Mouse (Mus musculus) kidney, postnatal 36 days (tissue): Measurements from ENCODE around the gene Camsap3.

Source experiments
- DNase-seq, 2 experiments: peaks; one replicate each; pipeline ENCODE4 v3.0.0; 2021 to 2022; ENCODE audit warnings: mixed read lengths in 2 of 2

Gene Camsap3

DNA sequence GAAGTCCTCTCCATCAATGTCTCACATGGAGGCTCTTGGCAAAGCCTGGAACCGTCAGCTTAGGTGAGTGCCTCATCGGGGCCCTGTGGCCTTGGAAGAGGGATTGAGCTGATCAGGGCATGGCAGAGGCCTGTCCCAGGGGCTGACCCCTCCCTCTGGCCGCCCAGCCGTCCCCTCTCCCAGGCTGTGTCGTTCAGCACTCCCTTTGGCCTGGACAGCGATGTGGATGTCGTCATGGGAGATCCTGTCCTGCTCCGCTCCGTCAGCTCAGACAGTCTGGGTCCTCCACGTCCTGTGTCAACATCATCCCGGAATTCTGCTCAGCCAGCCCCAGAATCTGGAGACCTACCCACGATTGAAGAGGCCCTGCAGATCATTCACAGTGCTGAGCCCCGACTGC lies 16.3 kb downstream of the Camsap3 start:
- no peak for DNase-seq

DNA sequence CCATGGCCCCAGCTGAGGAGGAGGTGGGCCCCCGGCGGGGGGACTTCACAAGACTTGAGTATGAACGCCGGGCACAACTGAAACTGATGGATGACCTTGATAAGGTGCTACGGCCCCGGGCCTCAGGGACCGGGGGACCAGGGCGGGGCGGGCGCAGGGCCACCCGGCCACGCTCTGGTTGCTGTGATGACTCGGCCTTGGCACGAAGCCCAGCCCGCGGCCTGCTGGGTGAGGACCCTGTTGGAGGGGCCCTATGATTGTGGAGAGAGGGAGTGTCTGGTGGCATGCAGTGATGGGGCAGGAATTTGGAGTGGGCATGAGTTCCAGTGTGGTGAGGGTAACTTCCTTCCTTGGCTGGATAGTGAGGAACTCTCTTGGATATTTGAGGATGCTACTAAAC lies 19.5 kb downstream of the Camsap3 start:
- peak in 1 of 2 experiments; percentile 61 for DNase-seq

DNA sequence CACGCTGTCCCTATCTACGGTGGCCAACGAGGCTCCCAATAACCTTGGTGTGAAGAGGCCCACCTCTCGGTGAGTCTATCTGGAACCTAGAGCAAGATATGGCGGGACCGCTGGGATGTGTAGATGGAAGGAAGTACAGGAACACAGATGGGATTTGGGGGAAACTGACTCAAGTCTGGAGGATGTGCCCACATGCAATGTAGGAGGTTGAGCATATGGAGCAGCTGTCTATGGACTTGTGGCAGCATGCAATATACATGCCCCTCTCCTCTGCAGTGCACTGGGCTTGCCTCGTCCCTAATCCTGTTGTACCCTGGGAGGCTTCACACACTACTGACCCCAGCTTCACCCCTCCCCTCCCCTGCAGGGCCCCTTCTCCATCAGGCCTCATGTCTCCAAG lies 20.7 kb downstream of the Camsap3 start:
- no peak for DNase-seq

DNA sequence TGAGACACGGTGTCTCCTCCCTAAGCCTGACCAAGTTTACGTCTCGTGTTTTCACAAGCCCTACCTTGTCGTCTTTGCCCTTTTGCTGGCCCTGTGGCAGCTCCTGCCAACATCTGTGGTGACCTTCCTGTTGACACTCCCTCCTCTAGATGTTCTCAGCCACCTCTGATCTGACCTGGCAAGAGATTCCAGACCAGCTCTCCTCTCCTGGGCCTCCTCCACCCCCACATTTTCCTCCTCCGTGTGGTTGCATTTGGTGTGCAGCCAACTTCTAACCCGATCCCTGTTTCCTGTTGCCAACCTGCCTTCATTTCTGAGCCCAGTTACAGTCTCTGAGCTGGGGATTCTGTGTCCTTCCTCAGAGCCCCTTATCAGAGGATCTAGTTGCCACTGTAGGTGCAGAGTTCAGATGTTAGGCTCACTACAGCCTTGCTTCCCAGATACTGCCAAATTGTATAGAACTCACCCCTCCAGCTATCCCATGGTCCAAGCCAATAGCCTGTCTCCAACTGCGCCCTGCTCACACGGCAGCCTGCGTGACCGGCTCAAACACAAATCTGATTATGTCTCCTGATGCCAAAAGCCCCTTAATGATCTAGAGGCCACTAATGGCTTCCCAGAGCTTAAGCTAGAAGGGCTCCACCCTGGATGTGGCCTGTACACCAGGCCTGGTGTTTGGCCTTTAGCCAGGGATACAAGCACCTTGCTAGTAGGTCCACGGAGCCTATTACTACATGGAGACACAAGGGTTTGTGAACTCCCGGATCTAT lies 22.1 kb downstream of the Camsap3 start:
- peak; percentile 53 to 59 for DNase-seq

DNA sequence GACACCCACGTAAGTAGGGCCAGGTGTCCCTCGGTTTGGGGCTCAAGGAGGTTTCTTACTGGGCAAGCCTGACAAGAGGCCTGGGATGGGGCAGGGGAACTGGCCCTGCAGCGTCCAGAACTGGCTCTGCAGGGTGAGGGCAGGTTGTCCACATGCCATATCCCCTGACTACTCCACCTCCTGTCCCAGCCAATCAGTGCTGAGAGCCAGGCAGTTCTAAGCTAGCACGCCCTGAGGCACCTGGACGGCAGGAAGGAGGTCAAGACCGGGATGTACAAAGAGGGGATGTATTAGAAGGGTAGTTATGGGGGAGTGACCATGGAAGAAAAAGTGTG lies 22.7 kb downstream of the Camsap3 start:
- DNase-seq = peak; percentile 77 to 83

DNA sequence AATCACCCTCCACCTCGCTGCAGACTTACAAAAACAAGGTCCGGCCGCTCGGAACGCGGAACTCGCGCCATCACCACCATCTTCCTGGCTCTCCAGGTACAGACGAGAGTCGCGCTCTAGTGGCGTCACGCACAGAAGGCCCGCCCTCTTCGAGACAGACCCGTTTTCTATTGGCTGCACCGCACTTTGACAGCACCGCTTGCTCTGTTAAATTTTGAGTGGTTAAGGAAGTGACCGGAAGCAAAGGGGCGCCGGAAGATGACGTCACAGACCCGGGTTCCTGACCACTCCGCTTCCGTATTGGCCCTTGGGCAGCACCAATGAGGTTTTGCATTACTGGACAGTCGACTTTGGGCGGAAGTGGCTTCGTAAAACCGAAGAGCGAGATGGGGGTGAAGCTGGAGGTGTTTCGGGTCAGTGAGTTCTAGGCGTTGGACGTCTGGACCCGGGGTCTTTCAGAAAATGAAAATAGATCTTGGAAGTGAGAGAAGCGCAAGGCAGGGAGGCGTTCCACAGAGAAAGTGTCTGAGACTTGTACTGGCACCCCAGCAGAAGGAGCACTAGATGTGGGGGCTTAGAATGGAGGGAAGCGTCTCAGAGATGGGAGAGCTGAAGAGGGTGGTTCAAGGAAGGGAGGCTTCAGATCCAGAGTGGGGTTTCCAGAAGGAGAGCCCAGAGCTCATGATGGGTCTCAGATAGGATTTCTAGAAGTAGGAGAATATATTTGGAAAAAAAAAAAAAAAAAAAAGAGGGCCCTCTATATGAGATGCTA lies 34.3 kb downstream of the Camsap3 start, which contains the start of the genes Xab2 and Pet100:
Gene Xab2 (minus strand): TSS at position 118 of the 772 bp plus-strand sequence.
Gene Pet100 (plus strand): TSS at position 350 of the 772 bp plus-strand sequence.
- peak; percentile 99 for DNase-seq

DNA sequence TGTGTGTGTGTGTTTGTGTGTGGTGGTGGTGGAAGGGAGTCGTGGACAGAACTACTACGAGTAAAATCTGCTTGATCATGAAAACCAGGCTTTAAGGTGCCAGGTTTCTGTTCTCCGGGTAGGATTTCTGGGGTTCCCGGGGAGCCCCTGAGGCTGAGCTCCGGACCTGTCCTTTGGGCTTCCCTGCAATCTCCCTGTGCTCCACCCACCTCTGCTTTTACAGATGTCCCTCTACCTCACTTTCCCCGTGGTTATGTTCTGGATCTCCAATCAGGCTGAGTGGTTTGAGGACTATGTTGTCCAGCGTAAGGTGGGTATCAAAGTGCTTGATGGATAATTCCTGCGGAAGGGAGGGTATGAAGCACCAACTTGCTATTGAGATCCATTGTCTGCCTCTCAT lies 35.0 kb downstream of the Camsap3 start:
- no peak for DNase-seq

DNA sequence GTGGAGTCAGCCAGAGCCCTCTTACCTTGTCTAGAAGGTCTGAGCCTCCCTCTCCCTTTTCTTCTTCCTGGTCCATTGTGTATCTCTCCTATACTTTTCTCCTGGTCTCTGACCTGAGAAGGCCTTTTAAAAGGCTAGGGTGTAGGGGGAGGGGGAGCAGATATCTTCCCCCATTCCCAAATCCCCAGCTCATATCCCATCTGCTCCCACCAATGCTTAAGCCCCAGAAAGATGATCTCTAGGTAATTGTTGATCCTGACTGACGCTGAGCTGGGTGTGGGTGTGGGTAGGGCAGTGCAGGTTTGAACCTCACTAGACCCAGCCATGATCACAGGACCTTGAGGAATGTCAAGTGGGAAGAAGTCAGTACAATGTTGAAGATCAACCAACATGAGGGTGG lies 38.4 kb downstream of the Camsap3 start, which contains the start of gene Pcp2:
Gene Pcp2 (minus strand): TSS at position 101 of the 400 bp plus-strand sequence.
- no peak for DNase-seq

DNA sequence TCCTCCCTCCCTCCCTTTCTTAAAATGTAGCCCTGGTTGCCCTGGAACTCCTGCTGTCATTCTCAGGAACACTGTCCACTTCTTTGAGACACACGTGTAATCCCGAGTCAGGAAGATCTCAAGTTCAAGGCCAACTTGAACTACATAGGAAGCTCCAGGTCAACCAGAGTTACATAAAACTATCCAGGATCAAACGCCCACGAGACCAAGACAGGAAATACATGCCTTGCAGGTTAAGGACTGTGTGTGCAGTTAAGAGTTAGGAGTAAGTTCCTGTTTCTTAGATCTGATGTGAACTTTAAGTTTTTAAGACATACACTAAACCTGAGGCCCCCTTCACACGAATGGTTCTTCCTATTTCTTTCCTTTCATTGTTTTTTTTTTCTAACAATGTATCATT lies 39.9 kb downstream of the Camsap3 start:
- no peak for DNase-seq

DNA sequence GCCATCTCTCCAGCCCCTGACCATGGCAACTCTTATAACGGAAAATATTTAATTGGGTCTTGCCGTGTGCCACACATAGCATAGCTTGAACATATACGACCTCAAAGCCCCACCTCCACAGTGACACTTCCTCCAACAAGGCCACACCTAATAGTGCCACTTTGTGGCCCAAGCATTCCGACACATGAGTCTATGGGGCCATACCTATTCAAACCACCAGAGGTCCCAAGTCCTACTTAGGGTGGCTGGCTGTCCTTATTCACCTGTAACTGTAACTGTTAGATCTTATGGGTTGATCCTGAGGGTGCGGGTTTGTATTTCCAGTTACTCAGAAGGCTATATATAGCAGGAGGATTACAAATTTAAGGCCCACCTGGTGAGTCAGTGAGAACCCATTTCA lies 40.9 kb downstream of the Camsap3 start:
- DNase-seq = peak; percentile 45 to 71

DNA sequence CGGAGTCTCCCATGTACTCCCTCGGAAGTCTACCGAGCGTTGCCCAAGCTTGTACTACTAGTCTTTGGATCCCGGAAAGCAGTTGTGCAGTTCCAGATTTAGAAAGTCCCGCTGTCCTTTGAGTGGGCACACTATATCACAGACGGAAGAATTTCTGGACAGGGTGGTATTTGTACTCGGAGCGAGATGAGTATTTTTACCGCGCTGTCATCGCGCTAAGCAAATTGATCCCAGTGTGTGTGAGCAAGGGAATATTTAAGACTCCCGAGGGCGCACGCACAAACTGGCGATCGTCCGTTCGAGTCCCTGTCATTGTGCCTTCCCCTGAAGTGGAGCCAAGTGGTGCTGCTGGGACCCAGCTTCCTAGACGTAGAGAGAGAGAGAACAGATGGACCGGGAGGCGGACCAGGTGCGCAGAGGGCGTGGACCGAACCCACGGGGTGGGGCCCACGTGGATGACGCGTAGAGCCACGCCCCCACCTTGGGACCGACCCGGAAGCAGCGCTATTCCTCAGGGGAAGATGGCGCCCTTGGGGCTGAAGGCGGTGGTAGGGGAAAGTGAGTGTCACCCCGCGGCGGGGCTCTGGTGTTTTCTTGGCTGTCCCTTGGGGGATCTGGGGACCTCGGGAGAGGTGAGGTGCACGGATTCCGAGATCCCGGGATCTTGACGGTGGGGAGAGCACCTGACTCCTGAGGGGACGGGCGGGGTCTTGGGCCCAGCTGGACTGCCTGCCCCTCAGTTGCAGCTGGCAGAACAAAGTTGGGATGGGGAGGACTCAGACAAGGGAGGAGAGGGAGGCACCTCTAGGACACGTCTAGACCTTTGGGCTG lies 43.8 kb downstream of the Camsap3 start, which contains the start of gene Stxbp2:
Gene Stxbp2 (plus strand): TSS at position 309 of the 831 bp plus-strand sequence.
- peak; percentile 91 to 94 for DNase-seq

DNA sequence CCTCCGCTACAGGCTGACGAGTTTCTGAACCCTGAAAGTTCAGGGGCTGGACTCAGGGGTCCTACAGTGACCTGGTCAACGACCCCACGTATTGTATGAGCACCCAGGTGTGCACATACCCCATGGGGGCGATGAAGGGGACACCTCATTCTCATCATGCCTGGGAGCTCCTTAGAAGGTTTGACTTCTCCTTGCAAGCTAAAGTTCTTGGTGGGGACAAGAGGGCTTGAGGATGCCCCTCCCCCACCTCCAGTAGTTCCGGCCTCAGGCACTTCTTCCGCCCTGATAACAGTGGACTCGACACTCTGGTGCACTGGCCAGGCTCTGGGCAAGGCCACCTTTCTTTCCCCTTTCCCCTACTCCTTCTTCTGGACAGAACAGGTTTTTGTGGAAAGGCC lies 44.4 kb downstream of the Camsap3 start:
- peak in 1 of 2 experiments; percentile 57 for DNase-seq

DNA sequence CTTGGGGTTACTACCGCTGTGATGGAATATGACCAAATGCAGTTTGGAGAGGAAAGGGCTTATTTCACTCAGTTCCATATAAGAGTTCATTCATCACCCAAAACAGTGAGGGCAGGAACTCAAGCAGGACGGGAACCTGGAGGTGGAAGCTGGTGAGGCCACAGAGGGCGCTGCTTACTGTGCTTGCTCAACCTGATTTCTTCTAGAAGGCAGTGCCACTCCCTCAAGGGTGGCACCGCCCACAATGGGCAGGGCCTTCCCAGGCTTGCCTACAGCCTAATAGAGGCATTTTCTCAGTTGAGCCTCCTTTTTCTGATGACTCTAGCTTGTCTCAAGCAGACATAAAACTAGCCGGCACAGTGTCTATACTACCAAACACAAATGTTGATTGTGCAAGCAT lies 58.7 kb downstream of the Camsap3 start:
- DNase-seq = peak; percentile 54 to 83

DNA sequence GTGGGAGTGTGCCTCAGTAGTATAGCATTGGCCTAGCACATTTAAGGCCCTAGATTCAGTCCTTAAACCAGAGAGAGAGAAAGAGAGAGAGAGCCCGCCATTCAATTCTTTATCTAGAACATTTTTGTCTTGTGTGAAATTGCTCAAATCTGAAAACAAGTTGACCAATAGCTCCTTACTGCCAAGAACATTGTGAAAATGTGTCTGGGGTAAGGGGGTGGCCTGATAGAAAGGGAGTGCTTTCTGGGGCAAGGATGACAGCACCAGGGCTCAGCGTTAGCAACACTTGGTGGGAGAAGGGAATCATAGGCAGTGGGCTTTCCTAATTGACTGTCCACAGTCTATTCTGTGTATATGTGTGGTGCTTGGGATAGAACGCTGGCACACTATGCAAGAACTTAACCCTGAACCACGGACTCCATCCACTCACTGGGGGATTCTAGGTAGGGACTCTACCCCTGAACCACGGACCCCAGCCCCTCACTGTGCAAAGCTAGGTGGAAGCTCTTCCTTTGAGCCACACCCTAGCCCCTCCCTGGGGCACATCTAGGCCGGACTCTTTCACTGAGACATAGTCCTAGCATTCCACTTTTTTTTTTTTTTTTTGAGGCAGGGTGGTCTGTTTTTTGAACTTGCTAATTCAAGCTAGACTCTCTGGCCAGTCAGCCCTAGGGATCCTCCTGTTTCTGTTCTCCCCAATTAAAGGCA lies 59.9 kb downstream of the Camsap3 start:
- no peak for DNase-seq

DNA sequence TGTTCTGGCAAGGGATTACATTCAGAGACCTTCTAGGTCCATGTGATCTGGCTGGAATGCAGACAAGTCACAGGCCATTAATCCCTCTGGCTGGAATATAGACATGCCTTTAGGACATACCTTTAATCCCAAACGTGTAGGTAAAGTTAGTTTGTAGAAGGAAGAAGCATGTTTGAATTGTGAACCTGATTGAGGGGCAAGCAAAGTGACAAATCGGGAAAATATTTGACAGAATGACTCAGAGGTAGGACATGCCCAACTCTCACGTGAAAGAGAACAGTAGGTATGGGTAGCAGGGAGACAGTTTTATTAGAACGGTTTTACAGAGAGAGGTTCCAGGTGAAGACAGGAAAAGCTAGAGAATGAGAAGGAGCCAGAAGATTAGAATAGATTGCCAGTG lies 60.5 kb downstream of the Camsap3 start:
- peak in 1 of 2 experiments; percentile 8 for DNase-seq

DNA sequence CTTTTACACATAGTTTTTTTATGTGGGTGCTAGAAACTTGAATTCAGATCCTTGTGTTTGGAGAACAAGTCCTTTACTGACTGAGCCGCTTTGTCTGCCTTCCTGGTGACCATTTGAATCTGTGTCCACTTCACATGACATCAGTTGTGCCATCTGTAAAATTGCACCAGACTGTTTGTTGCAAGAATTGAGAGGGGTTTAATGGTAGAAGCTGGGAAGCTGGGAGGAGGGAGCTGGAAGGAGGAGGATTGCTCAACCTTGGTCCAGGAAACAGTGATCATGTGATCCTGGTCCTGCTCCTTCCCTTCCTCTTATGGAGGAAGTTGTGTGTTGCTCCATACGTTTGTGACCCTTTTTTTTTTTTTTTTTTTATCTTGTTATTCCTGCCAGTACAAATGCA lies 61.2 kb downstream of the Camsap3 start:
- no peak for DNase-seq

DNA sequence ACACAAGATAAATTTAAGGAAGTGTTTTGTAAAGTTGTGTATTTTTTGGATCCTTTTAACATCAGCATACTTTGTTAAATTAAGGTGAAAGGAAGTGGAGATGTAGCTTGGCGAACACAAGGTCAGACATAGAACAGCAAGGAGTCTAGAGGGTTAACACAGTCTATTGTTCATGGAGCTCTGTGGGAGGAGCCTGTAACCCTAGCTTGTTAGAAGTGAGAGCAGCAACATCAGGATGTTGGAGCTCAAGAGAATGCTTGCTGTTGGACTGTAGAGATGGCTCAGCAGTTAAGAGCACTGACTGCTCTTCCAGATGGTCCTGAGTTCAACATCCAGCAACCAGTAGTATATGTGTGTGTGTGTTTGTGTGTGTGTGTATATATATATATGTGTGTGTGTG lies 61.9 kb downstream of the Camsap3 start:
- DNase-seq = no peak

DNA sequence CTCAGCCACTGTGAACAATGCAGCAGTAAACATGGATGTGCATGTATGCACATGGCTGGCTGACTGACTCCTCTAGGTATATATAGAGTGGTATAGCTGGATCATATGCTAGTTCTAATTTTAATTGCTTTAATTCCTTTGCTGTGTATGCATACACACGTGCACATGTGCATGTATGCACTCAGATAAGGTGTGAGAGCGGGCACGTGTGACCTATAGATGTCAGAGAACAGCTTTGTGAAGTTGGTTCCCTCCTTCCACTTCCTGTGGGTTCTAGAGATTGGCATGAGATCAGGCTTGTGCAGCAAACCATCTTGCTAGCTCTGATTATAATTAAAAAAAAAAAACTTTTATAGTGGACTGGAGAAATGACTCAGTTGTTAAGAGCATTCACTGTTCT lies 65.8 kb downstream of the Camsap3 start:
- DNase-seq = no peak

DNA sequence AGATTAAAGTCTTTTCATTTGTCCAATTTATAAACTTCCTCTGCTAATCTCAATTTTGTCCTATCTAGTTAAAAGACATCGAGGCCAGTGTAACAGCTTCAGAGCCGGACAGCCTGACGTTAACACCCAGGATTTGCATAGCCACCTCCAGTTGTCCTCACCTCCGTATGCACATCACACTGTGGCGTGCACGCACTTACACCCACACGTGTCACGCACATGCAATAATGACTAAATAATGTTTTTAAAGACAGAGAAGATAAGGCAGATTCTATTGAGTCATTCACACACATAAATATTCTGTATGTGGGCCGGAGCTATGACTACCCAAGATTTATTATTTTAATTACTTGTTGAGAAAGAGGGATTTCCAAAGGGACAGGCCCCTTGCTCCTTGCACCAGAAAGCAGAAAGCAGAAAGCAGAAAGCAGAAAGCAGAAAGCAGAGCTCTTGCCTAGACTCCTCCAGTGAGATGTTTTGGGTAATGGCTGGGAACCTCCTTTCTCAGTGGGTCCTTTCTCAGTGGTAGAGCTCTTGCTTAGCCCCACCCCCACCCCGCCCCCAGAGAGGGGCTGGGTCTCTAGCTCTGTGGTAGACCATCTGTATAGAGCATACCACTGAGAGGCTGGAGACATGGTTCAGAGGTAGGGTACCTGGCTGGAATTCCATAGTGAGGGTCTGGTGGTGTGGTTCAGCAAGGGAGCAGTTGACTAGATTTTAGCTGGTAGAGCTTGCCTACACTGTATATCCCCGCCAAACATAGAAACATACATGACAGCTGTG lies 67.8 kb downstream of the Camsap3 start:
- no peak for DNase-seq

DNA sequence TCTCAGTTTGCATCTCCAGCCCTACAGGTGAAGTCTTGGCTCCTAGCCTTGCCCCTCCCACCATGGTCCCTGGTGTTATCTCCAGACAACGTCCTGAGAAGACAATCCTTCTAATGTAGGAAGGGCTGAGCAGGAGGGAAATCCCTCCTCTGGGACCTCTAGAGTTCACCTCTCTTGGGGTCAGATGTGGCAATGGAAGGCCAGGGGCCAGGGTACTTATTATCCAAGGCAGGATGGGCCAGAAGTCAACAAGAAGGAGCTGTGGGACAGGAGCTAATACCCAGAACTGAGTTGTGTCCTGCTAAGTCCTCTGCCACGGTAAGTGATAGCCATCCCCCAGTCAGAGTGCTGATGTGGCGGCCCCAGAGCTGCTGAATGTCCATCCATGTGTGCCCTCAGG lies 68.4 kb downstream of the Camsap3 start, which contains the start of gene Retn:
Gene Retn (plus strand): TSS at position 245 of the 400 bp plus-strand sequence.
- no peak for DNase-seq

DNA sequence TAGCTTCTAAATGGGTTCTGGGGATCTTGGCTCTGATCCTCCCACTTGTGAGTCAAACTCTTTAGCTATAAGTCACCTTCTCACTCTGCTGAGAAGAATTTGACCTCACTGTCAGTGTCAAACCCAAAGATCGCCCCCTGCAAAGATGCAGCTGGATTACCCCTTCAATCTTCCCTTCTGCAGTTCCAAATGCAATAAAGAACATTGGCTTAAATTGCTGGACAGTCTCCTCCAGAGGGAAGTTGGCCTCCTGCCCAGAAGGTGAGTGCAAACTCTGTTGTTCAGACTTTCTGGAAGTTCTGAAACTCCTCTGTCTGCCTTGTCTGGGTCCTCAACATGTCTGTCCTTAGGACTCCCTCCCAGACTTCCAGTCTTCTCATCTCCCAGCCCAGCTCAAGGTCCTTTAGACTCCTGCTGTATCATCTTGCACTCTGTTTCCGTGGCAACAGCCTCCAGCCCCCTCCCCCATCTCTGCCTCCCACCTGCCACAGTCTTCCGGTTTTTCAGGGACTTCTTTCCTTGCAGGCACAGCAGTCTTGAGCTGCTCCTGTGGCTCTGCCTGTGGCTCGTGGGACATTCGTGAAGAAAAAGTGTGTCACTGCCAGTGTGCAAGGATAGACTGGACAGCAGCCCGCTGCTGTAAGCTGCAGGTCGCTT lies 69.8 kb downstream of the Camsap3 start:
- peak in 1 of 2 experiments; percentile 33 for DNase-seq
